Mouse (Mus musculus) bone marrow, adult 2 months (tissue): Measurements from ENCODE around the gene Cdk14.

Source experiments
- CTCF ChIP-seq: fragments of 200-500 bp; IDR thresholded peaks from 2 replicates; pipeline ENCODE4 v1.5.1; 2011; ENCODE audit warnings: low read length, control low read depth; ENCODE audit not compliant: control insufficient read depth, insufficient read depth
- POLR2A ChIP-seq: fragments of 200-500 bp; IDR thresholded peaks from 2 replicates; pipeline ENCODE4 v1.6.1; 2011; ENCODE audit warnings: low read depth, mild to moderate bottlenecking, control low read depth, low read length, borderline replicate concordance; ENCODE audit not compliant: control insufficient read depth

- no peak for TF ChIP-seq CTCF
- no peak for TF ChIP-seq POLR2A
Measured at GRCm38 (mm10) chr5:5419253-5419652, 859 bp downstream of the Cdk14 start.
